Mouse (Mus musculus) MEL (cell line): ENCODE results near the gene Pcdh9.

ENCODE experiments used
- HCFC1 ChIP-seq: IDR thresholded peaks from 2 replicates; pipeline ENCODE4 v1.6.1; 2012; ENCODE audit warnings: low read depth, mild to moderate bottlenecking, inconsistent platforms, low read length, improper control_type of control experiment, moderate library complexity
- MAZ ChIP-seq: IDR thresholded peaks from 2 replicates; pipeline ENCODE4 v1.6.1; 2012; ENCODE audit warnings: low read depth, mild to moderate bottlenecking, inconsistent platforms, low read length, improper control_type of control experiment
- MYB ChIP-seq: IDR thresholded peaks from 2 replicates; pipeline ENCODE4 v1.6.1; 2011; ENCODE audit warnings: mild to moderate bottlenecking, low read depth, low read length, improper control_type of control experiment
- POLR2A ChIP-seq, 2 experiments: IDR thresholded peaks; 2 replicates each; pipeline ENCODE4 v1.6.1; 2011 to 2012; ENCODE audit warnings: low read length in 2 of 2, mild to moderate bottlenecking in 2 of 2, control low read depth in 1 of 2, improper control_type of control experiment in 1 of 2, low read depth in 1 of 2, moderate library complexity in 1 of 2; ENCODE audit not compliant: control insufficient read depth in 1 of 2, insufficient read depth in 1 of 2, poor library complexity in 1 of 2
- POLR2AphosphoS2 ChIP-seq: IDR thresholded peaks from 2 replicates; pipeline ENCODE4 v1.6.1; 2011; ENCODE audit warnings: low read length, improper control_type of control experiment

GRCm38 (mm10) chr14:93009147-93010064 is 881.1 kb downstream of the Pcdh9 start:
- no peak for TF ChIP-seq HCFC1
- TF ChIP-seq POLR2A (IDR thresholded peaks at IDR 0.05; ENCODE audit: control insufficient read depth in 1 of 2, insufficient read depth in 1 of 2, low read depth in 1 of 2, low read length in 2 of 2, poor library complexity in 1 of 2) = no peak
- TF ChIP-seq POLR2AphosphoS2 = no peak
- no peak for TF ChIP-seq MAZ
- no peak for TF ChIP-seq MYB
